Mouse (Mus musculus): ENCODE results near the gene Trpd52l3. TPM values are rescaled to one million over a fixed set of nuclear protein-coding genes. Genes with fewer than 3 reads are reported as not detected.
"Not testable (repeated sequence)": the region's sequence is repeated elsewhere in the genome, so short reads cannot be mapped to it uniquely, and the experiment has no call there.

The Trpd52l3 gene
- total RNA-seq, 1 experiment from 2014 or later: not detected

DNA sequence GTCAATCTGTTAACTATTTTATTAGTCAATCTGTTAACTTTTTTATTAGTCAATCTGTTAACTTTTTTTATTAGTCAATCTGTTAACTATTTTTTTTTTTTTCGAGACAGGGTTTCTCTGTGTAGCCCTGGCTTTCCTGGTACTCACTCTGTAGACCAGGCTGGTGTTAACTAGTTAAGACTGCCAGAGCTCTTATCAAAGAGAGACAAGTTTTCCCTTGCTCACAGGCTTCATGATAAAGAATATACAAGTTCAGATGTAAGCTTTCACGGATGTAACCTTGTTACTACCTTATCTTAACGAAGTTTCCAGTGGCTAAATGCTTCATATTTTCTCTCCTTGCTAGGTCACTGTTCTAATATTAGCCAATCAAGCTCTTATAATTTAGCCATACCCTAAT, 10.7 kb downstream of the Trpd52l3 start:
- no peak for ATAC-seq (replicated peaks in 1 of 2; ENCODE audit: insufficient read depth in 1 of 2, low FRiP score in 2 of 2, low TSS enrichment in 1 of 2, low read depth in 1 of 2, poor library complexity in 2 of 2, severe bottlenecking in 2 of 2)

DNA sequence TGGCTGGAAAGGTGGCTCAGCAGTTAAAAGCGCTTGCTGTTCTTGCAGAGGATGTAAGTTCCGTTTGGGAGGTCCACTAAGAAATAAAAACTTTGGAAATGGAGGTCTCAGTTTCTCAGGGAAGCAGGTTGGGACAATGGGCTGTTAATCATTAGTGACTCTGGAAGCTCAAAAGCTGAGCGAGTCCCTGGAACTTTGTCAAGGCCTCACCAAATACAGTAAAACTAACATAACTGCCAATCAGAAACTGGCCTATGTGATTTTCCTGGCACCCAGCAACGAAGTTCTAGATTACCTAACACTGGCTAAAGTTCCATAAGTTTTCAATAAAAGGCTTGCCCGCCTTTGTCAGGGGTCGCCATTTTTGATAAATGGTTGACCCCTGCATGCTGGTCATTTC, 12.6 kb downstream of the Trpd52l3 start:
- ATAC-seq (replicated peaks in 1 of 2; ENCODE audit: insufficient read depth in 1 of 2, low FRiP score in 2 of 2, low TSS enrichment in 1 of 2, low read depth in 1 of 2, poor library complexity in 2 of 2, severe bottlenecking in 2 of 2): no peak

DNA sequence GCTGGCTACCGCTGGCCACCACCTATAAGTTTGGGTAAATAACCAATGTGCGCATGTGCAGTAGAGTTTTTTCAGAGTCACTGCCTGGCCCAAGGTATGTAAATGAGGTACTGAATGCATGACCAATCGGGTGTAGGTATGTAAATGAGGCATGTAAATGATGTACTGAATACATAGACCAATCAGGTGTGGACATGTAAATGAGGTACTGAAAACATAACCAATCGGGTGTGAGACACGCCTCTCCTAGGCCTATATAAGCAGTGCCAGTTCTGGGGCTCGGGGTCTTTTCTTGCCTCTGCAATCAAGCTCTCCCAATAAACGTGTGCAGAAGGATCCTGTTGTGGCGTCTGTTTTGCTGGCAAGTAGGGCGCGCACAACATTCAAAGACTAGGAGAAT, 19.8 kb downstream of the Trpd52l3 start:
- ATAC-seq (replicated peaks in 1 of 2; ENCODE audit: insufficient read depth in 1 of 2, low FRiP score in 2 of 2, low TSS enrichment in 1 of 2, low read depth in 1 of 2, poor library complexity in 2 of 2, severe bottlenecking in 2 of 2): not testable (repeated sequence)

DNA sequence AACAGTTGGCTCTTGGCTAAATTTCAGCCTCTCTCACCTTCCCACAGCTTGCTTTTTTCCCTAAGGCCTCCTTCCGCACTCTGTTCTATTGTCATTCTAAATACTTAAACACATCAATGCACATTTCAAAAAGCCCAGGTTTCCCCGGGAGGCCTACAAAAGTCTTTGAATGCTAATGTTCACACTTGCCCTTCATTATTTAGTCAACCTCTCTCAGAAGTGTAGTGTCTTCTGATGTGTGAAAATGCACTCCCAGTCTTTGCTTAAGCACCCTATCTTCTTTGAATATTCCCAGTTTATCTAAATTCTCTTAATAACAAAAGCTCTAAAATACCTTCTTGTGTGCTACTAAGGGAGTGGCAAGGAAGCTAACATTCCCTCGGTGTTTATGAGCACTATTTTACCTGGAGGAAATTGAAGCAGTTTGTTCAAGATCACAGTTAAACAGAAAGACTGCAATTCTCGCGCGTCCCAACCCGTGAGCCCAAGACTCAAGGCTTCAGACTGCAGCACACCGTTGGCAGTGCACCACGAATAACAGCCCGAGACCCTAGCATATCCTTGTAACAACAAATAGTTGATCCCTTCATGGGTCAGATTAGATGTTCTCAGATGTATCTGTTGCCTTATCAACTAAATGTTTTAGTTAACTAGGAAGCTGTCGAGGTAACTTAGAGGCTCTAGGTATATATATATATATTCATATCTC, 25.6 kb downstream of the Trpd52l3 start:
- no peak for ATAC-seq (replicated peaks in 1 of 2; ENCODE audit: insufficient read depth in 1 of 2, low FRiP score in 2 of 2, low TSS enrichment in 1 of 2, low read depth in 1 of 2, poor library complexity in 2 of 2, severe bottlenecking in 2 of 2)

DNA sequence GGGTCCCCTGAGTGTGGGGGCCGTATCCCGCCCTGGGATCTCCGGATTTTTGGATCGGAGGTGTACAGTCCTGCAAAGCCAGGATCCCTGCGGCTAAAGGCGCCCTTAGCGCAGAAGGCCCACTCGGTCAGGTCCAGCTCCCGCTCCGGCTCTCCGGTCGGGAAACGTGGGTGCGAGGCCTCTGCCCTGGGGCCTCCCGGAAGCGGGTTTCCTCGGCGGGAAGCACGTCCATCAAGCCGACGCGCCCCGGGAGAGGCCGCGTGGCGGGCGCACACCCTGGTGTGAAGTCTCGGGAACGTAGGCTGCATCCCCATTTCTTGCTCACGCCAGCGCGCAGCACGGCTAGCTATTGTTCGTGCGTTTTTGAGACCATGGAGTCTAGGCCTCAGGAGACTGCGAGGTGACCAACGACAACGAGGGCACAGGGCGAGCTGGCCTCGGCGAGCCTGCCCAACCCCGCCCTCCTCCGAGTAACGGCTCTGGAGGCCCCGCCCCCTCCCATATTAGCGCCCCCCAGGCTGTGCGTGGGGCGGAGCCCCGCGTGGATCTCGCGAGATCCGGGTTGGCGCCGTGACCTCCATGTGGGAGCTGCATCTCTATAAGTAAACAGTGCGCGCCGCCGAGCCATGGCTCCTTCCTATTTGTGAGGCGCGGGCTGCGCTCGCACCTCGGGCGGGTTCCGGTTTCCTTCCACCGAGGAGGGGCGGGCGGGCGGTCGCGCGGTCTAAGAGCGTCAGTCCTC, 26.5 kb downstream of the Trpd52l3 start, which contains the start of gene Uhrf2:
Uhrf2 (plus strand) TSS at position 620 of the 742 bp plus-strand sequence.
- ATAC-seq (replicated peaks in 1 of 2; ENCODE audit: insufficient read depth in 1 of 2, low FRiP score in 2 of 2, low TSS enrichment in 1 of 2, low read depth in 1 of 2, poor library complexity in 2 of 2, severe bottlenecking in 2 of 2): peak; percentile 94 to 95

DNA sequence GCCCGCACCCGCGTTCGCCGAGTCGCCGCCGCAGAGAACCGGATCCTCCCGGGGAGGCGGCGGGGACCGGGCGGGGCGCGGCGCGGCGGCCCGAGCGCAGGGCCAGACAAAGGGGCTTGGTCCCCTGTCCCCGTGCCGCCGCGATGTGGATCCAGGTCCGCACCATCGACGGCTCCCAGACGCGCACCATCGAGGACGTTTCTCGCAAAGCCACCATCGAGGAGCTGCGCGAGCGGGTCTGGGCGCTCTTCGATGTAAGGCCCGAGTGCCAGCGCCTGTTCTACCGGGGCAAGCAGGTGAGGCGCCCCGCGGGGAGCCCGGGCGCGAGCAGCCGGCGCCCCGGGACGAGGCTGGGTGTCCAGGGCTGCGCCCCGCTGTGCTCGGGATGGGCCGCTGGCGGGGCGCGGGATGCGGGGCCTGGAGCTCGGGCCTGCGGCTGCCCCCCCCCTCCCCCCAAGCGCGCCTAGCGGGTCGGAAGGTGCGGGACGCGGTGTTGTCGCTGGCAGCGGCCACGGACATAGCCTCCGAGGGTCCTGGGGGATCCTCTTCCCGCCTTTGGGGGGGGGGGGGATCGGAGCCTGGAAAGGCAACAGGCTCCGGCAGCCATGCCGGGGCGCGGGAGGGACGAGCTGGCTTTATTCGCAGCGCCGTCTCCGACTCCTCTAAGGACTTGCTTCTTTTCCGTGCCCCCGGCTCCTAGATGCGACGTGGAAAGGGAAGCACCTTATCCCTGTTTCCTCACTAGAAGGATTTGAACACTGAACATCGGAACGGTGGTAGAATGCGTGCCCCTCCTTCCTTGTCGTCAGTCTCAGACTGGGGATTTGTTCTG, 27.3 kb downstream of the Trpd52l3 start:
- ATAC-seq (replicated peaks in 1 of 2; ENCODE audit: insufficient read depth in 1 of 2, low FRiP score in 2 of 2, low TSS enrichment in 1 of 2, low read depth in 1 of 2, poor library complexity in 2 of 2, severe bottlenecking in 2 of 2): no peak

DNA sequence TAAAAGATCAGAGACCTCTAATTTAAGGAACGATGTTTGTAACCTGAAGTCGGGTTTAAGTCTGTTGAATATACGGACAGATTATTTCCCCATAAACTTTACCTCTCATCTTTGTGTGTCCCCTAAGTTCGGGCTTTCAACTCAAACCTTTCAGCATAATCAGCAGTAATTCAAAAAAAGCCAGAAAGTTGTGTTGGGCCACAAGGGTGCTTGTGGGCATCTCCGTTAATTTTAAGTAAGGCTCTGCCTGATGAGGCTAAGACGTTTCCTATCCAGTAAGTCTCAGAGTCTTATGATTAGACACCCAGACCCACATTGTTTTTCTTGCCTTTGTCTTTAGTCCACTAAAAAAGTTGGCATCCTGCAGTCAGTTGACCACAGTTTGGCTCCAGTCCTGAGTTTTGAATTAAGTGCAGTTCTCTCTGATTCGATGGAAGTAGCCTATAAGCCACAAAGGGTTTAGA, 27.9 kb downstream of the Trpd52l3 start:
- ATAC-seq (replicated peaks in 1 of 2; ENCODE audit: insufficient read depth in 1 of 2, low FRiP score in 2 of 2, low TSS enrichment in 1 of 2, low read depth in 1 of 2, poor library complexity in 2 of 2, severe bottlenecking in 2 of 2): no peak

DNA sequence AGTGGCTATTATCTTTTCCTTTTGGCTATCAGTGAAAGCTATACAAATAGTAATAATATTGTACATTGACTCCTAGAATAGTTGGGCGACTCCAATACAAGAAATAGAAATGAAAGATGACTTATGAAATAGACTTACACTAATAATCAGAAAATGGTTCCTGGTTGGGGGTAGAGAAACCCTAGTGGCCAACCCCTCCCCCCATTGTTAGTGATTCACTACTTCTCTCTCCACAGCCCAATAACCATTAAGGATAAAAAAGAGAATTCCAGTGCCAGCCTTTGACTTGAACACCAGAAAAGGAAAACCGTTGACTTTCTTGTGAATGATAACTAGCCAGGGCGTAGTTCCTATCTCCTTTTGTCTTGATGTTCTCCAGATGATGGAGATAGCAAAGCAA, 28.6 kb downstream of the Trpd52l3 start:
- ATAC-seq (replicated peaks in 1 of 2; ENCODE audit: insufficient read depth in 1 of 2, low FRiP score in 2 of 2, low TSS enrichment in 1 of 2, low read depth in 1 of 2, poor library complexity in 2 of 2, severe bottlenecking in 2 of 2): no peak

DNA sequence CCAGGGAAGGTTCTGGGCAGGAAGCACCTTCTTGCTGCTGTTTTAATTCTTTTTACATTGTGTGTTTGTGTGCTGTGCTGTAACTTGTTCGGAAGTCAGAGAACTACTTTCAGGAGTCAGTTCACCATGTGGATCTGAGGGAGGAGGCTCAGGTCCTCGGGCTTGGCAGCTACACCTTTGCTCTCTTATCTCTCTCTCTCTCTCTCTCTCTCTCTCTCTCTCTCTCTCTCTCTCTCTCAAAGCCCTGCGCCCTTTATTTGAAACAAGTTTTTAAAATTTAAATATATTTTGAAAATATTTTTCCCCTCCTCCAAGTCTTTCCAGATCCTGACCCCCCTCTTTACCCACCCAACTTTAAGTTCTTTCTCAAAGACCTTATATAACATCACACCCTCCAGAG, 31.8 kb downstream of the Trpd52l3 start:
- no peak for ATAC-seq (replicated peaks in 1 of 2; ENCODE audit: insufficient read depth in 1 of 2, low FRiP score in 2 of 2, low TSS enrichment in 1 of 2, low read depth in 1 of 2, poor library complexity in 2 of 2, severe bottlenecking in 2 of 2)

DNA sequence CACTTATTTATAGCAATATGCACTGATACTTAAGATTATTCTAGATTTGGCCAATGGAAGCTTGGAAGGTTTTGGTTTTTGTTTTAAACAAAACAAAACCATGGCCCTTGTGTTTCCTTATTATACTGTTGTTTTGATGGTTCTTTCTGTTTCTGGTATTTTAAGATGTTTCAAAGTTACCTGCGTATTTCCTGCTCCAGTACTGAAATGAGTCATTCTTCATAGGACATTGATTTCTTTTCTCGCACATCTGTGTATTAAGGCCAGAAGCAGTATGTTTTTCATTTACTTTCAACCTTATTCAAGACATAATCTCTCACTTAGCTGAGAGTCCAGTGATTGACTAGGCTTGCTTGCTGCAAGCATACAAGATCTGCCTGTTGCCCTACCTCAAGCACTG, 40.1 kb downstream of the Trpd52l3 start:
- no peak for ATAC-seq (replicated peaks in 1 of 2; ENCODE audit: insufficient read depth in 1 of 2, low FRiP score in 2 of 2, low TSS enrichment in 1 of 2, low read depth in 1 of 2, poor library complexity in 2 of 2, severe bottlenecking in 2 of 2)

DNA sequence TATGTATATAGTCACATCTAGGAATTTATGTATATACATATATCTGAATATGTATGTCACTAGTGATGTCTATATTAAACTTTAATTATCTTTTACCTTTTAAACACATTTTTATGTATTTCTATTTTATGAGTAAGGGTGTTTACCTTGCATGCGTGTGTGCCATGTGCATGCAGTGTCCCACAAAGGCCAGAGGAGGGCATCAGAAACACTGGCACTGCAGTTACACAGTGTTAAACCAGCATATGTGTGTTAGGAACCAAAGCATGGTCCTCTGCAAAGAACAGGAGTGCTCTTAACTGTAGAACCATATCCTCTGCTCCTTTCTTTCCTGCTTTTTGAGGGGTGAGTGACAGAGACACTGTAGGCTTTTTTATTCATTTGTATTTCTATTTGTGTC, 41.0 kb downstream of the Trpd52l3 start:
- no peak for ATAC-seq (replicated peaks in 1 of 2; ENCODE audit: insufficient read depth in 1 of 2, low FRiP score in 2 of 2, low TSS enrichment in 1 of 2, low read depth in 1 of 2, poor library complexity in 2 of 2, severe bottlenecking in 2 of 2)

DNA sequence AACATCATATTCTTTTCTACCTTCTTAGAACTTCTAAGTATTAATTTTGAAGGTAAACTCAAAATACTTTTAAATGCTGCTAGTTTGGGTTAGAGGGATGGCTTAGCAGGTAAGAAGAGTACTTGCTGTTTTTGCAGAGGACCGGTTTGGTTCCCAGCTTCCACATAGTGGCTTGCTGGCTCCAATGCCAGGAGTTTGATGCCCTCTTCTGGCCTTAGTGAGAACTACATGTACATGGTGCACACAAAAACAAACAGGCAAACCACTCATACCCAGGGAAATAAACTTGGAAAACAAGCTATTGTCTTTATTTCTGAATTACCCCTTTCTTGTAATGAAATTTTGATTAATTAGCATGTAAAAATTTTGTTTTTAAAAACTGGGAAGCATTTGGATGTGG, 42.3 kb downstream of the Trpd52l3 start:
- ATAC-seq (replicated peaks in 1 of 2; ENCODE audit: insufficient read depth in 1 of 2, low FRiP score in 2 of 2, low TSS enrichment in 1 of 2, low read depth in 1 of 2, poor library complexity in 2 of 2, severe bottlenecking in 2 of 2): no peak

DNA sequence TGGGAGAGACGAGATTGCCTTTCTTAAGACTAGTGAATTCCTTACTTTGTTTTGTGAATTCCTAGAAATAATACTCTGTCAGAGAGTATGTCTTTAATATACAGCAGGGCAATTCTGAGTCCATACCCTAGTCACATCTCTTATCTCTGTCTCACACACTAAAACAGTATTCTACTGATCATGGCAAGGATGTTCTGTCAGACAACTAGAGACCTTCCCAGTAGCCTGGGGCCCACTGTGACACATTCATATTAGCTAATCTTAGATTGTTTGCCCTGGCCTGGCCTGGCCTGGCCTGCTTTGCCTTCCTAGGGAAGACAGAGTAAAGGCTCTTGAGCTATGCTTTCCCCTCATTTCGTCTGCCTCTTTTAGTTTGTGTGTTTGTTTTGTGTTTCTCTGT, 47.0 kb downstream of the Trpd52l3 start:
- no peak for ATAC-seq (replicated peaks in 1 of 2; ENCODE audit: insufficient read depth in 1 of 2, low FRiP score in 2 of 2, low TSS enrichment in 1 of 2, low read depth in 1 of 2, poor library complexity in 2 of 2, severe bottlenecking in 2 of 2)

DNA sequence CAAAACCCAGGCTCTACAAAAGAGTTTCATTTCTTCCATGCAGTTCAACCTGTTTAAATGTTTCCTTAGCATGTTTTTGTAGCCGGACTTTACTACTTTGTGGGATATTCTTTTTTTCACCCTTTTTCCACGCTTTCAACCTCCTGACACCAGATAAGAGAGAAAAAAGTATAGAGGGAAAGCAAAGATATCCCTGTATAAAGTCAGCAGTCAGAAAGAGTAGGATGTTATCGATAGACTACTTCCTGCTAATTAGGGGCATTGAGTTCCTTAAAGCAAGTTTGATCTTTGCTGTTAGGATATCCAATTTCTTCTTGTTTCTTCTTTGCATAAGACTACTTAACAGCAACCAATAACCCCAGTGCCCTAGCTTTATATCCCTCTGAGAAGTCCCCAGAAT, 47.9 kb downstream of the Trpd52l3 start:
- ATAC-seq (replicated peaks in 1 of 2; ENCODE audit: insufficient read depth in 1 of 2, low FRiP score in 2 of 2, low TSS enrichment in 1 of 2, low read depth in 1 of 2, poor library complexity in 2 of 2, severe bottlenecking in 2 of 2): no peak

DNA sequence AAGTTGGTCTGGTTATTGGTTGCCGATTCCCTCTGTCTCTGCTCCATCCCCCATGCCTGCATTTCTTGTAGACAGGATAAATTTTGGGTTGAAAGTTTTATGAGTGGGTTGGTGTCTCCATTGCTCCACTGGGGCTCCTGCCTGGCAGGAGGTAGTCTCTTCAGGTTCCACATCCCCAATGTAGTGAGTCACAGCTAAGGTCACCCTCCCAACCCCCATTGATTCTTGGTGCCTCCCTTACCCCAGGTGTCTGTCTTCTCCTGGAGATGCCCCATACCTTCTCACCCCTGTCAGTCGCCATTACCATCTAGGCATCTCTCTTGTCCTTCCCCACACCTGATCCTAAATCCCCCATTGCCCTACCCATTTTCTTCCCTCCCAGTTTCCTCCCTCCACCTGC, 50.6 kb downstream of the Trpd52l3 start:
- ATAC-seq (replicated peaks in 1 of 2; ENCODE audit: insufficient read depth in 1 of 2, low FRiP score in 2 of 2, low TSS enrichment in 1 of 2, low read depth in 1 of 2, poor library complexity in 2 of 2, severe bottlenecking in 2 of 2): no peak
